Mouse (Mus musculus): ENCODE results near the gene Ift88. TPM values are rescaled to one million over a fixed set of nuclear protein-coding genes. Genes with fewer than 3 reads are reported as not detected.

Gene Ift88
- polyA plus RNA-seq, 1 experiment from 2014 or later: 18.6 TPM

- H3K4me1 ChIP-seq (ENCODE audit: control insufficient read depth, insufficient read depth, low read length): no peaks in the 10 kb centered on the region
- ATAC-seq (ENCODE audit: insufficient read depth, low FRiP score, low TSS enrichment) (no peak), DNase-seq (ENCODE audit: low spot score) (no peak)
- no peaks in the 10 kb centered on the region for H3K36me3 ChIP-seq (ENCODE audit: control insufficient read depth, insufficient read depth, low read length)
- 86% methylated on average over 2 of the region's 2 CpGs for WGBS
- no peak overlapping the region for H3K9ac ChIP-seq (ENCODE audit: low read length)
- no peak overlapping the region for H3K27ac ChIP-seq (ENCODE audit: low read depth, low read length)
- H3K4me2 ChIP-seq (ENCODE audit: low read depth): no peak overlapping the region
- H3K4me3 ChIP-seq (ENCODE audit: low read depth, low read length): no peak overlapping the region
- H3K9me3 ChIP-seq (ENCODE audit: control insufficient read depth, low read length): no peaks in the 10 kb centered on the region
- H3K27me3 ChIP-seq (ENCODE audit: control insufficient read depth, insufficient read depth, low read length): no peaks in the 10 kb centered on the region
Measured at GRCm38 (mm10) chr14:57475057-57475456, 51.2 kb downstream of the Ift88 start.

DNA sequence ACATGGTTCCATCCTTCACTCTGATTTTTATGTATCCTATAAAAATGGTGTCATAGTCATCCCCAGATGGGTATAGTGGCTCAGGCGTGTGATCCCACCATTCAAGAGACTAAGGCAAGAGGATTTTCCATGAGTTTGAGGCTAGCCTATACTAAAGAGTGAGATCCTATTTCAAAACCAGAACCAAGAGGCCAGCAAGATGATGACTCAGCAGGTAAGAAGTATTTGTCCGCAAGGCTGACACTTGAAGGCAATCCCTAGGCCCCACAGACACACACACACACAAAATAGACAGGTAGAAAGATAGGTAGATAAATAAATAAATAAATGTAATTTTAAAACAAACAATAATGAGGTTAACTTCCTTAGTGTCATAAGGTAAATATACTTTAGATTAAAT, 58.4 kb downstream of the Ift88 start:
- no peaks in the 10 kb centered on the region for H3K9me3 ChIP-seq (ENCODE audit: control insufficient read depth, low read length)
- no peak overlapping the region for H3K9ac ChIP-seq (ENCODE audit: low read length)
- H3K4me3 ChIP-seq (ENCODE audit: low read depth, low read length): no peak overlapping the region
- no peaks in the 10 kb centered on the region for H3K36me3 ChIP-seq (ENCODE audit: control insufficient read depth, insufficient read depth, low read length)
- ATAC-seq (ENCODE audit: insufficient read depth, low FRiP score, low TSS enrichment): no peak
- no peaks in the 10 kb centered on the region for H3K4me1 ChIP-seq (ENCODE audit: control insufficient read depth, insufficient read depth, low read length)
- 91% methylated on average over 2 of the region's 2 CpGs for WGBS
- no peak overlapping the region for H3K4me2 ChIP-seq (ENCODE audit: low read depth)
- DNase-seq (ENCODE audit: low spot score): no peak
- H3K27ac ChIP-seq (ENCODE audit: low read depth, low read length): no peak overlapping the region
- H3K27me3 ChIP-seq (ENCODE audit: control insufficient read depth, insufficient read depth, low read length): no peaks in the 10 kb centered on the region

- Histone ChIP-seq H3K27ac (ENCODE audit: low read depth, low read length) (no peak overlapping the region), H3K36me3 (ENCODE audit: control insufficient read depth, insufficient read depth, low read length) (no peaks in the 10 kb centered on the region), H3K27me3 (ENCODE audit: control insufficient read depth, insufficient read depth, low read length) (no peaks in the 10 kb centered on the region), H3K9ac (ENCODE audit: low read length) (no peak overlapping the region), H3K4me2 (ENCODE audit: low read depth) (no peak overlapping the region), H3K4me1 (ENCODE audit: control insufficient read depth, insufficient read depth, low read length) (no peaks in the 10 kb centered on the region), H3K9me3 (ENCODE audit: control insufficient read depth, low read length) (no peaks in the 10 kb centered on the region), H3K4me3 (ENCODE audit: low read depth, low read length) (no peak overlapping the region)
- DNase-seq (ENCODE audit: low spot score) (no peak), ATAC-seq (ENCODE audit: insufficient read depth, low FRiP score, low TSS enrichment) (no peak)
- WGBS: 93% methylated on average over 6 of the region's 6 CpGs
Measured at GRCm38 (mm10) chr14:57484183-57484582, 60.3 kb downstream of the Ift88 start.

- no peaks in the 10 kb centered on the region for H3K36me3 ChIP-seq (ENCODE audit: control insufficient read depth, insufficient read depth, low read length)
- no peaks in the 10 kb centered on the region for H3K27me3 ChIP-seq (ENCODE audit: control insufficient read depth, insufficient read depth, low read length)
- DNase-seq (ENCODE audit: low spot score) (no peak), ATAC-seq (ENCODE audit: insufficient read depth, low FRiP score, low TSS enrichment) (no peak)
- H3K9ac ChIP-seq (ENCODE audit: low read length): no peak overlapping the region
- H3K4me1 ChIP-seq (ENCODE audit: control insufficient read depth, insufficient read depth, low read length): no peaks in the 10 kb centered on the region
- WGBS: 88% methylated on average over 3 of the region's 3 CpGs
- H3K9me3 ChIP-seq (ENCODE audit: control insufficient read depth, low read length): no peaks in the 10 kb centered on the region
- no peak overlapping the region for H3K4me3 ChIP-seq (ENCODE audit: low read depth, low read length)
- H3K4me2 ChIP-seq (ENCODE audit: low read depth): no peak overlapping the region
- H3K27ac ChIP-seq (ENCODE audit: low read depth, low read length): no peak overlapping the region
Measured at GRCm38 (mm10) chr14:57489696-57490095, 65.8 kb downstream of the Ift88 start.

- ATAC-seq (ENCODE audit: insufficient read depth, low FRiP score, low TSS enrichment) (no peak), DNase-seq (ENCODE audit: low spot score) (no peak)
- Histone ChIP-seq H3K4me2 (ENCODE audit: low read depth) (no peak overlapping the region), H3K9ac (ENCODE audit: low read length) (no peak overlapping the region), H3K27me3 (ENCODE audit: control insufficient read depth, insufficient read depth, low read length) (no peaks in the 10 kb centered on the region), H3K9me3 (ENCODE audit: control insufficient read depth, low read length) (no peaks in the 10 kb centered on the region), H3K4me1 (ENCODE audit: control insufficient read depth, insufficient read depth, low read length) (no peaks in the 10 kb centered on the region), H3K27ac (ENCODE audit: low read depth, low read length) (no peak overlapping the region), H3K4me3 (ENCODE audit: low read depth, low read length) (no peak overlapping the region), H3K36me3 (ENCODE audit: control insufficient read depth, insufficient read depth, low read length) (no peaks in the 10 kb centered on the region)
- WGBS: 96% methylated on average over 2 of the region's 2 CpGs
Measured at GRCm38 (mm10) chr14:57493840-57494239, 70.0 kb downstream of the Ift88 start.

DNA sequence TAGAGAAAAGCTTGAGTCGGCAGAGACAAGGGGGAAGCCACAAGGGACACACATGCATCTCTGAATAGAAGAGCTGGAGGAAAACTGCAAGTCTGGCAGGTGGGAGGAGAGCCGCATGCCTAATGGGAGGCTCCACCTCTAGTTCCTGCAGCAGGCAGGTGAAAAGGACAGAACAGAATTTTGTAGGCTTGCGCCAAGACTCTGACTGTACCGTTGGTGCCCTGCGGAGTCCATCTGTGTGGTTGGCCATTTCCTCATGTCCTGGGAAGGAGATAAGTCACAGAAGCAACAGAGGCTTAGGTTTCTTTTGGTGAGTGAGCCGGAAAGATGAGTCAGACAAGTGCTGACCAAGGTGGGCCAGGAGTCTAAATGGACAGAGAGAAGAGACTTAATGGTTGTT, 79.9 kb downstream of the Ift88 start:
- Histone ChIP-seq H3K9ac (ENCODE audit: low read length) (no peak overlapping the region), H3K4me2 (ENCODE audit: low read depth) (no peak overlapping the region), H3K4me1 (ENCODE audit: control insufficient read depth, insufficient read depth, low read length) (no peaks in the 10 kb centered on the region), H3K27me3 (ENCODE audit: control insufficient read depth, insufficient read depth, low read length) (no peaks in the 10 kb centered on the region), H3K27ac (ENCODE audit: low read depth, low read length) (no peak overlapping the region), H3K36me3 (ENCODE audit: control insufficient read depth, insufficient read depth, low read length) (no peaks in the 10 kb centered on the region), H3K9me3 (ENCODE audit: control insufficient read depth, low read length) (no peaks in the 10 kb centered on the region), H3K4me3 (ENCODE audit: low read depth, low read length) (no peak overlapping the region)
- ATAC-seq (ENCODE audit: insufficient read depth, low FRiP score, low TSS enrichment) (no peak), DNase-seq (ENCODE audit: low spot score) (no peak)
- 92% methylated on average over 6 of the region's 6 CpGs for WGBS

DNA sequence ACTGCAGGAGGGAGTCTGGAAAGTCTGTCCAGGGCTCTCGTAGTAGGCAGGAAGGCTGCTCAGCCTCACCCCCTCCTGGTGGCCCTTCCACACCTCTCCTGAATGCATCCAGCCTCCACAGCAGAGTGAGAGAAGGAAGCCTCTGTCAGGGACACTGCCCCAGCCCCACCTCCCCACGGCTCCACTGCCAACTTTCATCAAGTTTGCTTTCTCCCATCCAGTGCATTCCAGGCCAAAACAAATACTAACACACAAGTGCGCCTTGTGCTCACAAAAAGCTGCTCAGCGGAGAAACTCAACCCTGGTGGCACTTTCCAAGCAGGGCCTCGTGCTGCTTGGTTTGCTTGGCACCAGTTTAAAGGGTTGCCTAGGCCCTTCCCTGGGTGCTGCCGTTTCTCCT, 85.7 kb downstream of the Ift88 start:
- DNase-seq (ENCODE audit: low spot score) (no peak), ATAC-seq (ENCODE audit: insufficient read depth, low FRiP score, low TSS enrichment) (no peak)
- Histone ChIP-seq H3K4me1 (ENCODE audit: control insufficient read depth, insufficient read depth, low read length) (no peaks in the 10 kb centered on the region), H3K4me2 (ENCODE audit: low read depth) (no peak overlapping the region), H3K36me3 (ENCODE audit: control insufficient read depth, insufficient read depth, low read length) (no peaks in the 10 kb centered on the region; the same call in 1 of the 2 replicates), H3K9ac (ENCODE audit: low read length) (no peak overlapping the region), H3K9me3 (ENCODE audit: control insufficient read depth, low read length) (no peaks in the 10 kb centered on the region), H3K27me3 (ENCODE audit: control insufficient read depth, insufficient read depth, low read length) (no peaks in the 10 kb centered on the region), H3K27ac (ENCODE audit: low read depth, low read length) (no peak overlapping the region), H3K4me3 (ENCODE audit: low read depth, low read length) (no peak overlapping the region)
- 73% methylated on average over 6 of the region's 6 CpGs for WGBS

GRCm38 (mm10) chr14:57515156-57515762, 91.4 kb downstream of the Ift88 start:
- Histone ChIP-seq H3K9ac (ENCODE audit: low read length) (no peak overlapping the region), H3K36me3 (ENCODE audit: control insufficient read depth, insufficient read depth, low read length) (no peaks in the 10 kb centered on the region), H3K27me3 (ENCODE audit: control insufficient read depth, insufficient read depth, low read length) (no peaks in the 10 kb centered on the region), H3K4me1 (ENCODE audit: control insufficient read depth, insufficient read depth, low read length) (no peaks in the 10 kb centered on the region), H3K4me2 (ENCODE audit: low read depth) (no peak overlapping the region), H3K4me3 (ENCODE audit: low read depth, low read length) (no peak overlapping the region), H3K27ac (ENCODE audit: low read depth, low read length) (no peak overlapping the region), H3K9me3 (ENCODE audit: control insufficient read depth, low read length) (no peaks in the 10 kb centered on the region)
- DNase-seq (ENCODE audit: low spot score) (no peak), ATAC-seq (ENCODE audit: insufficient read depth, low FRiP score, low TSS enrichment) (no peak)
- WGBS: 82% methylated on average over 6 of the region's 6 CpGs

DNA sequence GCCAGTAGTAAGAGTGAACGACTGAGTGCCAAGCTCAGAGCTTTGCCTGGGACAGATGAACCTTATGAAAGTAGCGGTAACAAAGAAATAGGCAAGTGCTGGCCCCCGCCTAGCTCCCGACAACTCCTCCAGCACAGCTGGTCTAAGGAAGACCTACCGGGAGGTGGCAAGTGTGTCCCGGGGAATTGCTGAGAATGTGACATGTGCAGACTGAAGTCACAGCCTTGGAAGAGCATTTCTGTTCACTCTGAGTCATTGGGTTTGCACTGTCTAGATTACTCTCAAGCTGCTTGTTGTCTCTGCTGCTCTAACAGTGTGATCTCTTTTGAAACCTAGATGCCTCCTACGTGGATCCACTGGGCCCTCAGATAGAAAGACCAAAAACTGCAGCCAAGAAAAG, 93.1 kb downstream of the Ift88 start:
- Histone ChIP-seq H3K9ac (ENCODE audit: low read length) (no peak overlapping the region), H3K36me3 (ENCODE audit: control insufficient read depth, insufficient read depth, low read length) (no peaks in the 10 kb centered on the region), H3K4me1 (ENCODE audit: control insufficient read depth, insufficient read depth, low read length) (no peaks in the 10 kb centered on the region), H3K9me3 (ENCODE audit: control insufficient read depth, low read length) (no peaks in the 10 kb centered on the region), H3K4me2 (ENCODE audit: low read depth) (no peak overlapping the region), H3K27ac (ENCODE audit: low read depth, low read length) (no peak overlapping the region), H3K4me3 (ENCODE audit: low read depth, low read length) (no peak overlapping the region), H3K27me3 (ENCODE audit: control insufficient read depth, insufficient read depth, low read length) (no peaks in the 10 kb centered on the region)
- WGBS: 86% methylated on average over 7 of the region's 7 CpGs
- DNase-seq (ENCODE audit: low spot score) (no peak), ATAC-seq (ENCODE audit: insufficient read depth, low FRiP score, low TSS enrichment) (no peak)
